Mouse (Mus musculus): ENCODE results near the gene Klhl18. TPM values are rescaled to one million over a fixed set of nuclear protein-coding genes. Genes with fewer than 3 reads are reported as not detected.
A peak's percentile ranks its signal among the peaks of the same experiment; 100 is the strongest.
"Not testable (repeated sequence)": the region's sequence is repeated elsewhere in the genome, so short reads cannot be mapped to it uniquely, and the experiment has no call there.

The Klhl18 gene
- polyA plus RNA-seq, 1 experiment from 2014 or later = 9.7 TPM

DNA sequence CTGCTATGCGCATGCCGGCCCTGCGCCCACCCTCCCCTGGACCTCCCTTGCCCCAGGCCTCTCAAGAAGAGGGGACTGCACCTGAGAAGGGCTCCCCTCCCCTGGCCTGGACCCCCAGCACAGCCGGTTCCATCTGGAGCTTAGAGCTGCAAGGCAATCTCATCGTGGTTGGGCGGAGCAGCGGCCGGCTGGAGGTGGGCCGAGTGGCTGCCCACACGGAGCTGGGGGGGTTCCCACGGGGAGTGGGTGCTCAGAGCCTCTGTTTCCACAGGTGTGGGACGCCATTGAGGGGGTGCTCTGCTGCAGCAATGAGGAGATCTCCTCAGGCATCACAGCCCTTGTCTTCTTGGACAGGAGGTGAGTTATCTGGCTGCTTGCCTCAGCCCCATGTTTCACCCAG lies 95.2 kb downstream of the Klhl18 start:
- DNase-seq (no peak), ATAC-seq (ENCODE audit: insufficient read depth) (no peak)
- Histone ChIP-seq H3K4me3 (ENCODE audit: low read depth, low read length) (no peak overlapping the region), H3K4me2 (no peak overlapping the region), H3K27me3 (ENCODE audit: insufficient read depth, low read length) (no peaks in the 10 kb centered on the region), H3K9ac (no peak overlapping the region; the same call in 1 of the 2 replicates), H3K9me3 (ENCODE audit: low read depth, low read length) (no peaks in the 10 kb centered on the region), H3K36me3 (ENCODE audit: insufficient read depth) (peaks cover 76% of the 10 kb centered on the region), H3K27ac (ENCODE audit: low read depth) (no peak overlapping the region), H3K4me1 (ENCODE audit: insufficient read depth) (no peaks in the 10 kb centered on the region)
- no peak for TF ChIP-seq CTCF (IDR thresholded peaks at IDR 0.05; ENCODE audit: low read depth)
- WGBS = 79% methylated on average over 12 of the region's 12 CpGs

DNA sequence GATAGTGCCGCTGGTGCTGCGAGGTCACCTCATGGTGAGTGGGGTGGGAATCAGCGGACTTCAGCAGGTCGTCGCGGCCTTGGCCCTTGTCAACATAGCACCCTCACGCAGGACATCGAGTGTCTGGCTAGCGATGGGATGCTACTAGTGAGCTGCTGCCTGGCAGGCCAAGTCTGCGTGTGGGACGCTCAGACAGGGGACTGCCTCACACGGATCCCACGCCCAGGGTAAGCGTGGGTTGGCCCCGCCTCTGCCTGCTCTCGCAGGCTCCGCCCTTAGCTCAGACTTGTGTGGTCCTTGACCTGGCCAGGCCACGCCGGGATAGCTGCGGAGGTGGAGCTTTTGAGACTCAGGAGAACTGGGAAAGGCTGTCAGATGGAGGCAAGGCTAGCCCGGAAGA lies 95.8 kb downstream of the Klhl18 start:
- Histone ChIP-seq H3K4me3 (ENCODE audit: low read depth, low read length) (no peak overlapping the region), H3K4me1 (ENCODE audit: insufficient read depth) (no peaks in the 10 kb centered on the region), H3K4me2 (peak overlapping the region; percentile 33), H3K36me3 (ENCODE audit: insufficient read depth) (peaks cover 71% of the 10 kb centered on the region), H3K27me3 (ENCODE audit: insufficient read depth, low read length) (no peaks in the 10 kb centered on the region), H3K9me3 (ENCODE audit: low read depth, low read length) (no peaks in the 10 kb centered on the region), H3K9ac (no peak overlapping the region; the same call in 1 of the 2 replicates), H3K27ac (ENCODE audit: low read depth) (no peak overlapping the region)
- ATAC-seq (ENCODE audit: insufficient read depth) (peak; percentile 55), DNase-seq (peak; percentile 21)
- TF ChIP-seq CTCF (IDR thresholded peaks at IDR 0.05; ENCODE audit: low read depth) = no peak
- 25% methylated on average over 21 of the region's 21 CpGs for WGBS

DNA sequence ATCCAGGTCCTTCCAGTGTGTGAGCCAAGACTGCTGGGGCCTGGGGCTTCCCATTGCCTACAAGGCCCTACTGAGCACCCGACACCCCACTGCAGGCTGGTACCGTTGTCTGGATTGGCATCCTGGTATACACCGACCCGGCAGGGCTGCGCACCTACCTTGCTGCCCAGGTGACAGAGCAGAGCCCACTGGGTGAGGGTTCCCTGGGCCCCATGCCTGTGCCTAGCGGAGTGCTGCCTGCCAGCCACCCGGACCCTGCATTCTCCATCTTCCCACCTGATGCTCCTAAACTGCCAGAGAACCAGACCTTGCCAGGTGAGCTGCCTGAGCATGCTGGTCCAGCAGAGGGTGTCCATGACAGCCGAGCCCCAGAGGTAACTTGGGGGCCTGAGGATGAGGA lies 97.1 kb downstream of the Klhl18 start:
- H3K4me1 ChIP-seq (ENCODE audit: insufficient read depth) = no peaks in the 10 kb centered on the region
- TF ChIP-seq CTCF (IDR thresholded peaks at IDR 0.05; ENCODE audit: low read depth) = no peak
- ATAC-seq (ENCODE audit: insufficient read depth) (no peak), DNase-seq (no peak)
- peaks cover 59% of the 10 kb centered on the region for H3K36me3 ChIP-seq (ENCODE audit: insufficient read depth)
- no peak overlapping the region for H3K4me2 ChIP-seq
- 96% methylated on average over 8 of the region's 8 CpGs for WGBS
- H3K4me3 ChIP-seq (ENCODE audit: low read depth, low read length) = no peak overlapping the region
- H3K27me3 ChIP-seq (ENCODE audit: insufficient read depth, low read length) = no peaks in the 10 kb centered on the region
- H3K27ac ChIP-seq (ENCODE audit: low read depth) = no peak overlapping the region
- no peaks in the 10 kb centered on the region for H3K9me3 ChIP-seq (ENCODE audit: low read depth, low read length)
- no peak overlapping the region for H3K9ac ChIP-seq

DNA sequence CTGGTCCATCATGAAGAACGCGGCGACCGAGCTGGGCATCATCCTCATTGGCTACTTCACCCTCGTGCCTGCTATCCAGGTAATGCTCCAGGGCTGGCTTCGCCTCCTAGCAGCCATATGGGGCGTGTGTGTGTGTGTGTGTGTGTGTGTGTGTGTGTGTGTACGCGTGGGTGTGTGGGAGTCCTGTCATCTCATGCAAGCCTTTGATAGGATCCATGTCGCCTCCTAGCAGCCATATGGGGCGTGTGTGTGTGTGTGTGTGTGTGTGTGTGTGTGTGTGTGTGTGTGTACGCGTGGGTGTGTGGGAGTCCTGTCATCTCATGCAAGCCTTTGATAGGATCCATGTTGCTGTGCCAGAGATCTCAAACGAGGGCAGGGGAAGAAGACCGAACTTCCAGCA lies 98.8 kb downstream of the Klhl18 start:
- not testable (repeated sequence) for DNase-seq; H3K4me1 ChIP-seq (ENCODE audit: insufficient read depth); H3K27me3 ChIP-seq (ENCODE audit: insufficient read depth, low read length); H3K27ac ChIP-seq (ENCODE audit: low read depth); H3K9me3 ChIP-seq (ENCODE audit: low read depth, low read length); H3K9ac ChIP-seq; H3K4me3 ChIP-seq (ENCODE audit: low read depth, low read length); ATAC-seq (ENCODE audit: insufficient read depth); H3K4me2 ChIP-seq
- H3K36me3 ChIP-seq (ENCODE audit: insufficient read depth) = peaks cover 57% of the 10 kb centered on the region
- WGBS = 75% methylated on average over 15 of the region's 15 CpGs

Other genes with a start within 250 kb of the Klhl18 start
- gene Cspg5, start 232.9 kb downstream of the Klhl18 start, polyA plus RNA-seq (2014; fragmentation: Nextera tagmentation; extraction: Ambion mirVana) = 2.6 and 3.5 TPM in 2 replicates
- gene Elp6, start 171.5 kb downstream of the Klhl18 start, polyA plus RNA-seq (2014; fragmentation: Nextera tagmentation; extraction: Ambion mirVana) = 29.8 and 30.8 TPM in 2 replicates
- 29.4 and 32.1 TPM in 2 replicates for gene Scap, start 143.4 kb downstream of the Klhl18 start, polyA plus RNA-seq (2014; fragmentation: Nextera tagmentation; extraction: Ambion mirVana)
- gene Ptpn23, start 68.5 kb downstream of the Klhl18 start, polyA plus RNA-seq (2014; fragmentation: Nextera tagmentation; extraction: Ambion mirVana) = 16.4 and 19.1 TPM in 2 replicates
- 0.34 and 3.4 TPM in 2 replicates for gene Ngp, start 56.9 kb downstream of the Klhl18 start, polyA plus RNA-seq (2014; fragmentation: Nextera tagmentation; extraction: Ambion mirVana)
- gene Kif9, start 264 bp upstream of the Klhl18 start, polyA plus RNA-seq (2014; fragmentation: Nextera tagmentation; extraction: Ambion mirVana) = 0.88 and 1.8 TPM in 2 replicates
- 51.4 and 55.6 TPM in 2 replicates for gene Setd2, start 55.9 kb upstream of the Klhl18 start, polyA plus RNA-seq (2014; fragmentation: Nextera tagmentation; extraction: Ambion mirVana)
- gene Nradd, start 147.8 kb upstream of the Klhl18 start, polyA plus RNA-seq (2014; fragmentation: Nextera tagmentation; extraction: Ambion mirVana) = 26.7 and 29.9 TPM in 2 replicates
- gene Nbeal2, start 177.5 kb upstream of the Klhl18 start, polyA plus RNA-seq (2014; fragmentation: Nextera tagmentation; extraction: Ambion mirVana) = 3.2 and 3.8 TPM in 2 replicates
- gene Ccdc12, start 179.8 kb upstream of the Klhl18 start, polyA plus RNA-seq (2014; fragmentation: Nextera tagmentation; extraction: Ambion mirVana) = 143 and 155 TPM in 2 replicates

Measured in lung, embryonic 14.5 days (tissue).